Comparison of ENCODE assay signal across 9 mouse cellular contexts in the genomic region with DNA sequence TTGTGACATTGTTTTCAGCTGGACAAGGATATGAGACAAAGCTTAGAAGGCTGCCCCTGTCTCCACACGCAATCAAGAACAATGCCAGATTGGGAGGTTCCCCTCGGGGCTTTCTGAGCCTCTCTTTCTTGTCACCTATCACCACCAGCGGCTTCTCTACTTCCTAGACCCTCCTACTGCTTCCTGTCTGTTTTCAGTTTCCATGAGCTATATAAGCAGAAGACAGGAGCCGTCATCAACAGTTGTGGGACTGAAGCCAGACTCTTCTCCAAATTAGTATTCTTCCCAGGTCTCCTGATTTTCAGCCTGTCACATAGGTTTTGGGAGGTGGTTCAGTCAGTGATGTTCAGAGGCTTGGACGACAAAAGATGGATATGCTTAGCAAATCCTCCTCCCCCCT. TPM values are rescaled to one million over a fixed set of nuclear protein-coding genes. Genes with fewer than 3 reads are reported as not detected.
A peak's percentile ranks its signal among the peaks of the same experiment; 100 is the strongest.
DNase-seq lines count a peak whose midpoint lies in the region; ATAC-seq and TF ChIP-seq lines count a peak whose summit lies in the region.
"Had no signal": no experiment of that assay in that cellular context is flagged by ENCODE, and none has a peak within 500 bp of the region (broad histone marks: within the 10 kb centered on the region; RNA-seq: fewer than 3 reads in every experiment).

No protein-coding gene starts in this region.

- no peaks in the 10 kb centered on the region for H3K36me3 ChIP-seq in midbrain, embryonic 11.5 days (ENCODE audit: control insufficient read depth, insufficient read depth, low read length)
- no peaks in the 10 kb centered on the region for H3K36me3 ChIP-seq in midbrain, embryonic 10.5 days
- no peaks in the 10 kb centered on the region for H3K36me3 ChIP-seq in forebrain, embryonic 16.5 days (ENCODE audit: control insufficient read depth, insufficient read depth)
- no peaks in the 10 kb centered on the region for H3K36me3 ChIP-seq in hindbrain, postnatal 0 days (ENCODE audit: insufficient read depth, low read length)
- H3K36me3 ChIP-seq in midbrain, embryonic 12.5 days: no peaks in the 10 kb centered on the region

- DNase-seq in midbrain, embryonic 11.5 days (ENCODE audit: low spot score, missing footprints): no peak
- no peak for DNase-seq in midbrain, embryonic 10.5 days (ENCODE audit: low spot score)
- peak; percentile 55 for DNase-seq in hindbrain, postnatal 0 days (ENCODE audit: low spot score)
- DNase-seq in cerebellum, adult 9-11 months: no peak
- DNase-seq in retina, embryonic 14.5 days (ENCODE audit: low spot score): no peak
- DNase-seq in adrenal gland, postnatal 14 days: no peak

- no peak overlapping the region for H3K4me3 ChIP-seq in midbrain, embryonic 11.5 days (ENCODE audit: low read depth, low read length)
- H3K4me3 ChIP-seq in midbrain, embryonic 10.5 days: no peak overlapping the region
- no peak overlapping the region for H3K4me3 ChIP-seq in forebrain, embryonic 16.5 days (replicated peaks; ENCODE audit: low read length)
- no peak overlapping the region for H3K4me3 ChIP-seq in hindbrain, postnatal 0 days (ENCODE audit: low read length)
- no peak overlapping the region for H3K4me3 ChIP-seq in midbrain, embryonic 12.5 days

- 40% methylated on average over 5 of the region's 5 CpGs for WGBS in midbrain, embryonic 11.5 days
- WGBS in midbrain, embryonic 10.5 days: 49% methylated on average over 5 of the region's 5 CpGs
- WGBS in forebrain, embryonic 16.5 days: 22% methylated on average over 5 of the region's 5 CpGs
- 19% methylated on average over 5 of the region's 5 CpGs for whole genome bisulfite sequencing in hindbrain, postnatal 0 days
- 38% methylated on average over 5 of the region's 5 CpGs for WGBS in midbrain, embryonic 12.5 days

- peak; percentile 81 for ATAC-seq in midbrain, embryonic 11.5 days (ENCODE audit: low FRiP score)
- ATAC-seq in forebrain, embryonic 16.5 days: peak; percentile 66
- no peak for ATAC-seq in hindbrain, postnatal 0 days
- peak; percentile 87 for ATAC-seq in midbrain, embryonic 12.5 days (ENCODE audit: low FRiP score, low read depth)

- no peak for TF ChIP-seq CTCF in hindbrain, postnatal 0 days (IDR thresholded peaks at IDR 0.05; ENCODE audit: low read depth)

- peaks cover 2% of the 10 kb centered on the region; the same call in 1 of the 2 replicates for H3K4me1 ChIP-seq in midbrain, embryonic 11.5 days (ENCODE audit: control insufficient read depth, insufficient read depth, low read length)
- H3K4me1 ChIP-seq in midbrain, embryonic 10.5 days: peaks cover 9% of the 10 kb centered on the region; the same call in 1 of the 2 replicates
- 0 out of 2 replicates have a peak, but pooled peaks cover 3% of the 10 kb centered on the region for H3K4me1 ChIP-seq in forebrain, embryonic 16.5 days (replicated peaks; ENCODE audit: control insufficient read depth, insufficient read depth, low read length)
- no peaks in the 10 kb centered on the region for H3K4me1 ChIP-seq in hindbrain, postnatal 0 days (ENCODE audit: insufficient read depth, low read length)
- H3K4me1 ChIP-seq in midbrain, embryonic 12.5 days: peaks cover 3% of the 10 kb centered on the region; the same call in 1 of the 2 replicates

- no peaks in the 10 kb centered on the region for H3K27me3 ChIP-seq in midbrain, embryonic 11.5 days (ENCODE audit: control insufficient read depth, insufficient read depth, low read length)
- no peaks in the 10 kb centered on the region for H3K27me3 ChIP-seq in midbrain, embryonic 10.5 days (ENCODE audit: low read depth, poor library complexity, severe bottlenecking)
- H3K27me3 ChIP-seq in forebrain, embryonic 16.5 days (replicated peaks; ENCODE audit: control insufficient read depth, insufficient read depth, low read length): no peaks in the 10 kb centered on the region
- H3K27me3 ChIP-seq in hindbrain, postnatal 0 days (ENCODE audit: insufficient read depth, low read length): no peaks in the 10 kb centered on the region
- no peaks in the 10 kb centered on the region for H3K27me3 ChIP-seq in midbrain, embryonic 12.5 days

- no peaks in the 10 kb centered on the region for H3K9me3 ChIP-seq in midbrain, embryonic 11.5 days (ENCODE audit: control insufficient read depth, low read length)
- peaks cover under 1% of the 10 kb centered on the region; the same call in 1 of the 2 replicates for H3K9me3 ChIP-seq in midbrain, embryonic 10.5 days (replicated peaks)
- peaks cover under 1% of the 10 kb centered on the region; the same call in 1 of the 2 replicates for H3K9me3 ChIP-seq in forebrain, embryonic 16.5 days (ENCODE audit: control insufficient read depth, low read length)
- H3K9me3 ChIP-seq in hindbrain, postnatal 0 days (ENCODE audit: low read length): no peaks in the 10 kb centered on the region
- H3K9me3 ChIP-seq in midbrain, embryonic 12.5 days: no peaks in the 10 kb centered on the region

- H3K9ac ChIP-seq in midbrain, embryonic 11.5 days (ENCODE audit: low read length): no peak overlapping the region
- H3K9ac ChIP-seq in forebrain, embryonic 16.5 days (replicated peaks; ENCODE audit: low read depth, low read length): no peak overlapping the region
- no peak overlapping the region for H3K9ac ChIP-seq in hindbrain, postnatal 0 days (replicated peaks; ENCODE audit: low read length)
- H3K9ac ChIP-seq in midbrain, embryonic 12.5 days (replicated peaks): no peak overlapping the region

- H3K4me2 ChIP-seq in midbrain, embryonic 11.5 days: no peak overlapping the region
- H3K4me2 ChIP-seq in forebrain, embryonic 16.5 days (ENCODE audit: low read length): peak overlapping the region; percentile 27; the same call in 1 of the 2 replicates
- peak overlapping the region; percentile 45 for H3K4me2 ChIP-seq in hindbrain, postnatal 0 days (ENCODE audit: low read depth, low read length)
- H3K4me2 ChIP-seq in midbrain, embryonic 12.5 days (replicated peaks): peak overlapping the region; percentile 21; the same call in 1 of the 2 replicates

- H3K27ac ChIP-seq in midbrain, embryonic 11.5 days (ENCODE audit: low read depth, low read length): no peak overlapping the region
- no peak overlapping the region for H3K27ac ChIP-seq in midbrain, embryonic 10.5 days (replicated peaks)
- H3K27ac ChIP-seq in forebrain, embryonic 16.5 days (ENCODE audit: low read length): no peak overlapping the region
- peak overlapping the region; percentile 32; the same call in 1 of the 2 replicates for H3K27ac ChIP-seq in hindbrain, postnatal 0 days
- 0 out of 2 replicates have a peak overlapping the region, but pooled peaks have one; percentile 17 for H3K27ac ChIP-seq in midbrain, embryonic 12.5 days (replicated peaks)
- H3K27ac ChIP-seq: macrophage had no signal

RNA-seq across cellular contexts. Expression of gene Edem1, which starts 47.6 kb away (rescaled TPM):
- 20.5 and 21.7 TPM in 2 replicates for polyA plus RNA-seq in midbrain, embryonic 11.5 days (2014; fragmentation: Nextera tagmentation; extraction: Ambion mirVana)
- polyA plus RNA-seq in midbrain, embryonic 10.5 days (2016; fragmentation: Nextera tagmentation; extraction: Ambion mirVana): 14.2 and 15.7 TPM in 2 replicates
- 6.8 and 7.3 TPM in 2 replicates for polyA plus RNA-seq in forebrain, embryonic 16.5 days (2015; fragmentation: Nextera tagmentation; extraction: Ambion mirVana)
- 12.6 and 13.4 TPM in 2 replicates for total RNA-seq in hindbrain, postnatal 0 days (2014; rRNA removed)
- polyA plus RNA-seq in hindbrain, postnatal 0 days (2015; fragmentation: Nextera tagmentation; extraction: Ambion mirVana): 4.9 and 5.0 TPM in 2 replicates
- 15.0 and 19.8 TPM in 2 replicates for polyA plus RNA-seq in midbrain, embryonic 12.5 days (2016; fragmentation: Nextera tagmentation; extraction: Ambion mirVana)
- 54.8 and 73.2 TPM in 2 replicates for total RNA-seq in adrenal gland, postnatal 14 days (2021)

Comparison
In these comparisons a context has a peak if more than half of its experiments do, and no peak if none do; other contexts are left out.
1. H3K27ac ChIP-seq: peak in hindbrain, postnatal 0 days (single experiment) and midbrain, embryonic 12.5 days (single experiment); none in midbrain, embryonic 11.5 days (single experiment), midbrain, embryonic 10.5 days (single experiment) and forebrain, embryonic 16.5 days (single experiment).